Mouse (Mus musculus): ENCODE data around the gene Arfgef2. TPM values are rescaled to one million over a fixed set of nuclear protein-coding genes. Genes with fewer than 3 reads are reported as not detected.

The Arfgef2 gene
- total and polyA plus RNA-seq, 3 experiments, result 9.2 to 18.7 (median 11.2) TPM

- Histone ChIP-seq H3K79me2 (replicated peaks; ENCODE audit: control insufficient read depth, extremely low read depth, insufficient read depth, poor library complexity, severe bottlenecking) (no peaks in the 10 kb centered on the region), H3K4me3 (replicated peaks in 1 of 3; ENCODE audit: low read depth in 2 of 3, low read length in 2 of 3, poor library complexity in 1 of 3) (no peak overlapping the region), H3K27me3 (replicated peaks) (no peaks in the 10 kb centered on the region), H3K9ac (ENCODE audit: insufficient read depth, low read depth) (no peak overlapping the region), H3K4me2 (ENCODE audit: insufficient read depth, low read depth, poor library complexity, severe bottlenecking) (no peak overlapping the region), H3K27ac (ENCODE audit: insufficient read depth, low read depth) (no peak overlapping the region), H3K4me1 (ENCODE audit: control insufficient read depth in 1 of 2, insufficient read depth in 2 of 2) (no peaks in the 10 kb centered on the region), H3K9me3 (replicated peaks; ENCODE audit: low read length) (peaks cover 7% of the 10 kb centered on the region), H3K36me3 (replicated peaks in 1 of 2; ENCODE audit: control insufficient read depth in 1 of 2, insufficient read depth in 1 of 2, low read length in 1 of 2) (peaks cover 40 to 87% of the 10 kb centered on the region in 2 experiments)
- TF ChIP-seq USF1 (IDR thresholded peaks at IDR 0.05; ENCODE audit: low read depth, low read length), result no peak
- TF ChIP-seq CHD2 (IDR thresholded peaks at IDR 0.05; ENCODE audit: low read length), result no peak
- TF ChIP-seq CHD1 (IDR thresholded peaks at IDR 0.05; ENCODE audit: low read depth, low read length), result no peak
- TF ChIP-seq HCFC1 (IDR thresholded peaks at IDR 0.05; ENCODE audit: low read depth, low read length), result no peak
- TF ChIP-seq SIN3A (IDR thresholded peaks at IDR 0.05; ENCODE audit: low read length), result no peak
- TF ChIP-seq IRF4 (IDR thresholded peaks at IDR 0.05; ENCODE audit: low read depth, low read length), result no peak
- dilution Hi-C loops (cut with MboI; ENCODE audit: extremely low pct_ligation_motif_present, extremely low pct_unique_long_range_greater_than_20kb, low sequenced_read_pairs), result no loop called here
- in situ Hi-C loops (cut with MboI; ENCODE audit: low pct_ligation_motif_present, low pct_unique_long_range_greater_than_20kb, low sequenced_read_pairs), result no loop called here
- no peak for DNase-seq (ENCODE audit: extremely low read depth)
These were observed 45.3 kb downstream of the Arfgef2 start for GRCm38 (mm10) chr2:166850691-166851090.

GRCm38 (mm10) chr2:166852270-166852669 is 46.9 kb downstream of the Arfgef2 start:
- Histone ChIP-seq H3K27ac (ENCODE audit: insufficient read depth, low read depth) (no peak overlapping the region), H3K36me3 (replicated peaks in 1 of 2; ENCODE audit: control insufficient read depth in 1 of 2, insufficient read depth in 1 of 2, low read length in 1 of 2) (peaks cover 50 to 89% of the 10 kb centered on the region in 2 experiments), H3K79me2 (replicated peaks; ENCODE audit: control insufficient read depth, extremely low read depth, insufficient read depth, poor library complexity, severe bottlenecking) (no peaks in the 10 kb centered on the region), H3K4me3 (replicated peaks in 1 of 3; ENCODE audit: low read depth in 2 of 3, low read length in 2 of 3, poor library complexity in 1 of 3) (no peak overlapping the region), H3K4me2 (ENCODE audit: insufficient read depth, low read depth, poor library complexity, severe bottlenecking) (no peak overlapping the region), H3K4me1 (ENCODE audit: control insufficient read depth in 1 of 2, insufficient read depth in 2 of 2) (no peaks in the 10 kb centered on the region), H3K9me3 (replicated peaks; ENCODE audit: low read length) (peaks cover 7% of the 10 kb centered on the region), H3K27me3 (replicated peaks) (no peaks in the 10 kb centered on the region), H3K9ac (ENCODE audit: insufficient read depth, low read depth) (no peak overlapping the region)
- dilution Hi-C loops (cut with MboI; ENCODE audit: extremely low pct_ligation_motif_present, extremely low pct_unique_long_range_greater_than_20kb, low sequenced_read_pairs), result no loop called here
- no peak for TF ChIP-seq E2F4 (IDR thresholded peaks at IDR 0.05; ENCODE audit: insufficient replicate concordance, low read depth, low read length)
- no peak for TF ChIP-seq USF2 (conservative IDR thresholded peaks at IDR 0.05; ENCODE audit: low read depth, low read length)
- peak; percentile 42 to 46; a peak in 2 of 4 replicates for TF ChIP-seq CTCF (conservative IDR thresholded peaks at IDR 0.05 in 1 of 2, IDR thresholded peaks at IDR 0.05 in 1 of 2; ENCODE audit: low read depth in 2 of 2, low read length in 2 of 2)
- no peak for TF ChIP-seq CHD2 (IDR thresholded peaks at IDR 0.05; ENCODE audit: low read length)
- no peak for TF ChIP-seq ZKSCAN1 (IDR thresholded peaks at IDR 0.05; ENCODE audit: borderline replicate concordance, low read depth, low read length)
- no peak for DNase-seq (ENCODE audit: extremely low read depth)
- in situ Hi-C loops (cut with MboI; ENCODE audit: low pct_ligation_motif_present, low pct_unique_long_range_greater_than_20kb, low sequenced_read_pairs), result no loop called here

GRCm38 (mm10) chr2:166855771-166856170 is 50.4 kb downstream of the Arfgef2 start:
- Histone ChIP-seq H3K4me1 (ENCODE audit: control insufficient read depth in 1 of 2, insufficient read depth in 2 of 2) (no peaks in the 10 kb centered on the region), H3K79me2 (replicated peaks; ENCODE audit: control insufficient read depth, extremely low read depth, insufficient read depth, poor library complexity, severe bottlenecking) (no peaks in the 10 kb centered on the region), H3K9me3 (replicated peaks; ENCODE audit: low read length) (peaks cover 7% of the 10 kb centered on the region), H3K36me3 (replicated peaks in 1 of 2; ENCODE audit: control insufficient read depth in 1 of 2, insufficient read depth in 1 of 2, low read length in 1 of 2) (peaks cover 71 to 95% of the 10 kb centered on the region in 2 experiments), H3K9ac (ENCODE audit: insufficient read depth, low read depth) (no peak overlapping the region), H3K4me2 (ENCODE audit: insufficient read depth, low read depth, poor library complexity, severe bottlenecking) (no peak overlapping the region), H3K27me3 (replicated peaks) (no peaks in the 10 kb centered on the region), H3K27ac (ENCODE audit: insufficient read depth, low read depth) (no peak overlapping the region), H3K4me3 (replicated peaks in 1 of 3; ENCODE audit: low read depth in 2 of 3, low read length in 2 of 3, poor library complexity in 1 of 3) (no peak overlapping the region)
- in situ Hi-C loops (cut with MboI; ENCODE audit: low pct_ligation_motif_present, low pct_unique_long_range_greater_than_20kb, low sequenced_read_pairs) (no loop called here), dilution Hi-C loops (cut with MboI; ENCODE audit: extremely low pct_ligation_motif_present, extremely low pct_unique_long_range_greater_than_20kb, low sequenced_read_pairs) (no loop called here)
- no peak for TF ChIP-seq MAX (IDR thresholded peaks at IDR 0.05; ENCODE audit: low read length)
- no peak for TF ChIP-seq RCOR1 (conservative IDR thresholded peaks at IDR 0.05; ENCODE audit: low read depth, low read length)
- no peak for TF ChIP-seq HCFC1 (IDR thresholded peaks at IDR 0.05; ENCODE audit: low read depth, low read length)
- TF ChIP-seq ZMIZ1 (IDR thresholded peaks at IDR 0.05; ENCODE audit: low read depth, low read length), result no peak
- no peak for TF ChIP-seq MEF2A (IDR thresholded peaks at IDR 0.05; ENCODE audit: borderline replicate concordance, low read depth, low read length)
- no peak for TF ChIP-seq PAX5 (IDR thresholded peaks at IDR 0.05; ENCODE audit: low read length)
- no peak for TF ChIP-seq TCF12 (IDR thresholded peaks at IDR 0.05; ENCODE audit: low read depth, low read length)
- TF ChIP-seq ZKSCAN1 (IDR thresholded peaks at IDR 0.05; ENCODE audit: borderline replicate concordance, low read depth, low read length), result no peak
- no peak for TF ChIP-seq E2F4 (IDR thresholded peaks at IDR 0.05; ENCODE audit: insufficient replicate concordance, low read depth, low read length)
- TF ChIP-seq CTCF (conservative IDR thresholded peaks at IDR 0.05 in 1 of 2, IDR thresholded peaks at IDR 0.05 in 1 of 2; ENCODE audit: low read depth in 2 of 2, low read length in 2 of 2), result no peak
- TF ChIP-seq SMC3 (IDR thresholded peaks at IDR 0.05; ENCODE audit: low read depth, low read length), result no peak
- no peak for TF ChIP-seq ELF1 (IDR thresholded peaks at IDR 0.05; ENCODE audit: low read depth, low read length)
- TF ChIP-seq GABPA (IDR thresholded peaks at IDR 0.05; ENCODE audit: insufficient replicate concordance, low read depth, low read length), result no peak
- TF ChIP-seq RAD21 (IDR thresholded peaks at IDR 0.05; ENCODE audit: low read depth, low read length), result no peak
- TF ChIP-seq POLR2A (IDR thresholded peaks at IDR 0.05; ENCODE audit: low read depth, low read length), result no peak
- no peak for DNase-seq (ENCODE audit: extremely low read depth)
